Mouse (Mus musculus) stomach, postnatal 0 days (tissue): Measurements from ENCODE around the gene Hoxc6.

Experiments used
- CTCF ChIP-seq: IDR thresholded peaks from 2 replicates; pipeline ENCODE4 v1.5.1; 2016; ENCODE audit warnings: antibody characterized with exemption, low read depth, mild to moderate bottlenecking, moderate library complexity
- EP300 ChIP-seq: optimal IDR thresholded peaks from 2 replicates; pipeline ENCODE3; 2016; ENCODE audit warnings: antibody characterized with exemption

DNA sequence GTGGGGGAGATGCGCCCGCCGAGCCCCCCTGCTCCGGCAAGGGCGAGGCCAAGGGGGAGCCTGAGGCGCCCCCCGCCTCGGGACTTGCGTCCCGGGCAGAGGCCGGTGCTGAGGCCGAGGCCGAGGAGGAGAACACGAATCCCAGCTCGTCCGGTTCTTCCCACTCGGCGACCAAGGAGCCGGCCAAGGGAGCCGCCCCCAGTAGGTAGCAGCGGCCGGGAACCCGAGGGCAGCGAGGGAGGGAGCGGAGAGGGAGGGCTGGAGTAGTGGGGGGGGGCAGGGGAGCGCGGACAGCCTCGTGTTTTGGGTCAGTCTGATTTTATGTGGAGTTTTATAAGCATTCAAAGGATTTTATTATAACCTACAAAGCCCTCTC, 43.1 kb upstream of the Hoxc6 start:
- no peak for TF ChIP-seq CTCF
- no peak for TF ChIP-seq EP300
